Mouse (Mus musculus): ENCODE measurements around the gene Slc16a10. TPM values are rescaled to one million over a fixed set of nuclear protein-coding genes. Genes with fewer than 3 reads are reported as not detected.
"Not testable (repeated sequence)": the region's sequence is repeated elsewhere in the genome, so short reads cannot be mapped to it uniquely, and the experiment has no call there.

Slc16a10 gene
- polyA plus RNA-seq, 1 experiment from 2014 or later: 12.8 TPM

DNA sequence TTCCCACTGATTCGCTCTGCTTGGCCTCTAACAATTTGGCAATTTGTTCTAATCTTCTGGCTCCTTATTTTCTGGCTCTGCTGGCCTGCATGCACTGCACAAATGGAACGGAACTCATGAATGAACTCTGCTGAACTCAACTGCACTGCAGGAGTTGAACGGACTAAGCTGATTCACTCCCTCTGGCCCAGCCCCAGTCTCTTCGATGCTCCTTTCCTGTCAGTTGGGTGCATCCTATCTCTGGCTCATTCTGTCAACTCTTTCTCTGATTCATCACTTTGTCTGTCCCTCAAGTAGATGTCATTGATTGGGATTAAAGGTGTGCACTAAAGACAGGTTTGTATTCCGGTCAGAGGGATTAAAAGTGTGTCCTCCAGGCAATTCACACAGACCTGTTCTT, 115.5 kb downstream of the Slc16a10 start:
- Histone ChIP-seq H3K27me3 (0 out of 2 replicates have a peak, but pooled peaks cover 9% of the 10 kb centered on the region), H3K36me3 (no peaks in the 10 kb centered on the region), H3K27ac (no peak overlapping the region), H3K9ac (no peak overlapping the region), H3K9me3 (no peaks in the 10 kb centered on the region; the same call in 1 of the 2 replicates), H3K4me2 (no peak overlapping the region), H3K4me3 (no peak overlapping the region), H3K4me1 (replicated peaks) (peaks cover 14% of the 10 kb centered on the region)
- no peak for ATAC-seq (ENCODE audit: low FRiP score)
- 96% methylated on average over 5 of the region's 5 CpGs for whole genome bisulfite sequencing

- ATAC-seq (ENCODE audit: low FRiP score): no peak
- WGBS: 71% methylated on average over 8 of the region's 8 CpGs
- H3K4me1 ChIP-seq (replicated peaks): peaks cover 14% of the 10 kb centered on the region
- H3K9me3 ChIP-seq: no peaks in the 10 kb centered on the region; the same call in 1 of the 2 replicates
- H3K27me3 ChIP-seq: 0 out of 2 replicates have a peak, but pooled peaks cover 9% of the 10 kb centered on the region
- peak overlapping the region; percentile 86; the same call in 1 of the 2 replicates for H3K27ac ChIP-seq
- no peaks in the 10 kb centered on the region for H3K36me3 ChIP-seq
- peak overlapping the region; percentile 87 for H3K4me2 ChIP-seq
- H3K4me3 ChIP-seq: peak overlapping the region; percentile 74
- peak overlapping the region; percentile 51; the same call in 1 of the 2 replicates for H3K9ac ChIP-seq
Measured at GRCm38 (mm10) chr10:40025560-40025959, 116.5 kb downstream of the Slc16a10 start.

DNA sequence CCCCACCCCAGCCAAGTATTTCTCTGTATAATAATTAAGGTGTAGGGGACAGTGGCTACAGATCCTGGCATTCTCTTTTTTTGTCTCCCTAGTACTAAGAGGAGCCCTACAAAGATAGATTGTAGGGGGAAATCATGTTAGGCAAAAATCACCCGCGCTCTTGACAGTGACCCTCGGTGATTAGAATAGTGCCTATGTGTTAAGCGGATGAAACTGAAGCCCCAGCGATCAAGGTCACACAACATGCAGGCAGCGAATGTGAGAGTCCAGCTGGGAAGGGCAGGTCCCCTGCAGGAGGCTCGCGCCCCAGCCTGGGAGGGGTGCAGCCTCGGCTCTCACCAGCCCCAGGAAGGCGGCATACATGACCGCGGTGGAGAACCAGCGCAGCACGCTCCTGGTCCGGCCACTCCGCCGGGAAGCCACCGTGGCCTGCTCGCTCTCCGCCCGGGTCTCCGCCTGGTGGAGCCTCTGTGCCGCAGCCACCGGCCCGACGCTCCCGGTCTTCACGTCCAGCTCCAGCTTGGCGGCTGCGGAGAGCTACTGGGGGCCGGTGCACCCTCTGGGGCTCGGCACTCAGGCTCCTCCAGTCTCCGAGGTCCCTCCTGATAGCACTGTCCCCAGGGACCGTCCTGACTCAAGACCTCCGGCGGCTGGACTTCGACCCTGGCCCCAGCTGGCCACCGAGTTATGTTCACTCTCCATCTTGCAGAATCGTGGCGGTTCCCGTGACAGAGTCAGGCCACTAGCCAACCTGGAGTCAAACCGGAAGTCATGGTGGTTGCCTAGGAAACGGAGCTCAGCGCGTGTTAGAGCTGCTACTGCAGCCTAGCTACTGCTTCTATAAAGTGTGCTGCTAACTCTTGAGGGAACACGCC, 117.3 kb downstream of the Slc16a10 start, which contains the start of gene Mfsd4b1:
Mfsd4b1 (minus strand) TSS at position 715 of the 875 bp plus-strand sequence.
- WGBS: 2% methylated on average over 46 of the region's 46 CpGs
- peak; percentile 98 for ATAC-seq (ENCODE audit: low FRiP score)

GRCm38 (mm10) chr10:40020401-40020800, 121.7 kb downstream of the Slc16a10 start:
- no peak overlapping the region for H3K4me3 ChIP-seq
- H3K27me3 ChIP-seq: 0 out of 2 replicates have a peak, but pooled peaks cover 9% of the 10 kb centered on the region
- H3K9me3 ChIP-seq: no peaks in the 10 kb centered on the region
- WGBS: 61% methylated on average over 2 of the region's 2 CpGs
- H3K4me2 ChIP-seq: no peak overlapping the region
- H3K4me1 ChIP-seq (replicated peaks): peaks cover 11% of the 10 kb centered on the region
- no peaks in the 10 kb centered on the region for H3K36me3 ChIP-seq
- H3K27ac ChIP-seq: no peak overlapping the region
- no peak for ATAC-seq (ENCODE audit: low FRiP score)
- H3K9ac ChIP-seq: no peak overlapping the region

More for the DNA sequence above, 117.3 kb downstream of the Slc16a10 start, which contains the start of gene Mfsd4b1:
- 0 out of 2 replicates have a peak, but pooled peaks cover 9% of the 10 kb centered on the region for H3K27me3 ChIP-seq
- no peaks in the 10 kb centered on the region for H3K36me3 ChIP-seq
- peak within 1 kb of the TSS; percentile 87 for H3K4me2 ChIP-seq
- peak within 1 kb of the TSS; percentile 81 for H3K9ac ChIP-seq
- H3K27ac ChIP-seq: peak within 1 kb of the TSS; percentile 86
- peak within 1 kb of the TSS; percentile 74 for H3K4me3 ChIP-seq
- peaks cover 14% of the 10 kb centered on the region for H3K4me1 ChIP-seq (replicated peaks)
- H3K9me3 ChIP-seq: no peaks in the 10 kb centered on the region; the same call in 1 of the 2 replicates

DNA sequence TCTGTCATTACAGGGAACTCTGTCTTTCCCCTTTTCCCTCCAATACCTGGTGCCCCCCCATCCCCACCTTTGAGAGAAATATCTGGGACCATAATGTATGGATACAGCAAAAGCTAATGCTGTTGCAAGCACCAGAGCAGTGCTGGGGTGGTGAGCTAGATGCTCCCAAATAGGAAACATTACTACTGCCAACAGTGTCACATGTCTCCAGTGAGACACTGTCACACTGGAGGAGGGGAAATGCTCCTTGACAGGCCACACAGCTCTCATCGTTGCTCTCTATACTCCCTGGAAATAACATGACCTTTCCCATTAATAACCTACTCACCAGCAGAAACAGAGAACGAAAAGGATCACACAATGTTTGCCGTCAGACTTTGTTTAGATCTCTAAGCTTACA, 122.6 kb downstream of the Slc16a10 start:
- no peak for ATAC-seq (ENCODE audit: low FRiP score)
- WGBS: 76% methylated on average over 3 of the region's 3 CpGs
- Histone ChIP-seq H3K36me3 (no peaks in the 10 kb centered on the region), H3K27me3 (0 out of 2 replicates have a peak, but pooled peaks cover 9% of the 10 kb centered on the region), H3K9me3 (no peaks in the 10 kb centered on the region), H3K27ac (no peak overlapping the region), H3K9ac (no peak overlapping the region), H3K4me2 (no peak overlapping the region), H3K4me3 (no peak overlapping the region), H3K4me1 (replicated peaks) (peaks cover 7% of the 10 kb centered on the region)

DNA sequence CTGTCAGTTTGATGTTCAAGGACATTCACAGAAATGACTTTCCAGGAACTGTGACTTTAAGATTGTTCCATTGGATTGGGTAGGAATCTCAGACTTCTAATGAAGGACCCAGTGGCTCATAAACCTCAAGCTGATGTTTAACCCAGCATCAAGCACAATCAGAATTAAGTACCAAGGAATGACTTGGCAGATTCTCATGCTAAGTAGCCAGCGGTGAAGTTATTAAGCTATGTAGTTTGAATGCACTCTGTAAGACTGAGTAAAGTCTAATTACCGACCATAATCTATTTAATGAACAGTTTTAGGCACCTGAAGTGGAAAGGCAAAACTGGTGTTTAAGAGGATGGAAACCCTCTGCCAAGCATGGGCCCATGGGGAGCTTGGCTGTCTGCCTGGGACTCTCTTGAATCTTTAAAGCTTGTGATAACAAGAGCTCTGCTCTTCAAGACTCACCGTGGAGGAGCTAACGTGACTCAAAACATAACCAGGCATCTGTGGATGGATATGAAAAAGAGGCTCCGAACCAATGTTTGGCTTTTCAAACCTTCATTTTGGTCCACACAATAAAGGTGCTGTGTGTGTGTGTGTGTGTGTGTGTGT, 123.7 kb downstream of the Slc16a10 start:
- no peak overlapping the region for H3K4me3 ChIP-seq
- 92% methylated on average over 5 of the region's 5 CpGs for WGBS
- no peak for ATAC-seq (ENCODE audit: low FRiP score)
- H3K36me3 ChIP-seq: no peaks in the 10 kb centered on the region
- no peak overlapping the region for H3K27ac ChIP-seq
- 0 out of 2 replicates have a peak, but pooled peaks cover 3% of the 10 kb centered on the region for H3K27me3 ChIP-seq
- no peak overlapping the region for H3K9ac ChIP-seq
- no peaks in the 10 kb centered on the region for H3K9me3 ChIP-seq
- no peak overlapping the region for H3K4me2 ChIP-seq
- H3K4me1 ChIP-seq (replicated peaks): no peaks in the 10 kb centered on the region

DNA sequence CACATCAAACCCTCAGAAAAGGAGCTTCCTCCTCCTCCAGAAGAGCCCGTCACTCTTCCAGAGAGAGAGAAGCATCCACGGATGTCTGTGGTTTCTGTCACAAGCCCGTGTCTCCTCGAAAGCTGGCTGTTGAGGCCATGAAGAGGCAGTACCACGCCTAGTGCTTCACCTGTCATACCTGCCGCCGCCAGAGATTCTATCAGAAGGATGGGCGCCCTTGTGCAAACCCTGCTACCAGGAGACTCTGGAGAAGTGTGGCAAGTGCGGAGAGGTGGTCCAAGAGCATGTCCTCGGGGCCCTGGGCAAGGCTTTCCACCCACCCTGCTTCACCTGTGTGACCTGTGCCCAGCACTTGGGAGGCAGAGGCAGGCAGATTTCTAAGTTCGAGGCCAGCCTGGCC, 132.5 kb downstream of the Slc16a10 start:
- 91% methylated on average over 11 of the region's 11 CpGs for WGBS
- Histone ChIP-seq H3K4me1 (replicated peaks) (0 out of 2 replicates have a peak, but pooled peaks cover 4% of the 10 kb centered on the region), H3K4me2 (no peak overlapping the region), H3K27me3 (no peaks in the 10 kb centered on the region), H3K4me3 (no peak overlapping the region), H3K36me3 (no peaks in the 10 kb centered on the region), H3K27ac (no peak overlapping the region), H3K9ac (no peak overlapping the region), H3K9me3 (no peaks in the 10 kb centered on the region)
- no peak for ATAC-seq (ENCODE audit: low FRiP score)

- WGBS: 85% methylated on average over 4 of the region's 4 CpGs
- H3K27ac ChIP-seq: not testable (repeated sequence)
Measured at GRCm38 (mm10) chr10:40008847-40009246, 133.2 kb downstream of the Slc16a10 start.

GRCm38 (mm10) chr10:40007953-40008352, 134.1 kb downstream of the Slc16a10 start:
- H3K4me1 ChIP-seq (replicated peaks): 0 out of 2 replicates have a peak, but pooled peaks cover 4% of the 10 kb centered on the region
- WGBS: 86% methylated on average over 4 of the region's 4 CpGs
- H3K9ac ChIP-seq: no peak overlapping the region

More at GRCm38 (mm10) chr10:40008847-40009246, 133.2 kb downstream of the Slc16a10 start:
- not testable (repeated sequence) for ATAC-seq (ENCODE audit: low FRiP score); H3K4me3 ChIP-seq; H3K9me3 ChIP-seq; H3K4me2 ChIP-seq; H3K4me1 ChIP-seq (replicated peaks); H3K36me3 ChIP-seq; H3K27me3 ChIP-seq; H3K9ac ChIP-seq

DNA sequence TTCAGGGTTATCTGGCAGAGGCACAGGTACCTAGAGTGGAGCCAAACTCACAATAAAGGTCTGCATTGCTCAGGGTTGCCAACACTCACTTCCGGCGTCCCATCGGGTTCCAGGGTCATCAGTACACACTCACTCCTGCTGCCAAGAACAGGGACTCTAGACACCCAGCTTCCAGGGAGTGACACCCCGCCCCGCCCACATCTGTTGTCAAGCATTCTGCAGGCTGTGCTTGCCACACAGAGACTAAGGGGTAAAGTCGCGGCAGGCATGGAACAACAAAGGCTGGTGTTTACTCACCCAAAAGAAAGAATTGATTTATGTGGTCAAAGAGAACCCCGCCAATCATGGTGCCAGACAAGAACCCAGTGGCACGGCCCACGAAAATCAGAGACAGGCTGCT, 135.1 kb downstream of the Slc16a10 start:
- no peak overlapping the region for H3K27ac ChIP-seq
- H3K4me1 ChIP-seq (replicated peaks): 0 out of 2 replicates have a peak, but pooled peaks cover 4% of the 10 kb centered on the region
- 38% methylated on average over 10 of the region's 10 CpGs for WGBS
- H3K27me3 ChIP-seq: no peaks in the 10 kb centered on the region
- no peak overlapping the region for H3K4me3 ChIP-seq
- no peak overlapping the region for H3K9ac ChIP-seq
- H3K36me3 ChIP-seq: no peaks in the 10 kb centered on the region
- H3K9me3 ChIP-seq: no peaks in the 10 kb centered on the region
- ATAC-seq (ENCODE audit: low FRiP score): no peak
- 0 out of 2 replicates have a peak overlapping the region, but pooled peaks have one; percentile 15 for H3K4me2 ChIP-seq

More at GRCm38 (mm10) chr10:40007953-40008352, 134.1 kb downstream of the Slc16a10 start:
- Histone ChIP-seq H3K4me2 (no peak overlapping the region), H3K9me3 (no peaks in the 10 kb centered on the region), H3K27ac (no peak overlapping the region), H3K27me3 (no peaks in the 10 kb centered on the region), H3K36me3 (no peaks in the 10 kb centered on the region), H3K4me3 (no peak overlapping the region)
- no peak for ATAC-seq (ENCODE audit: low FRiP score)

DNA sequence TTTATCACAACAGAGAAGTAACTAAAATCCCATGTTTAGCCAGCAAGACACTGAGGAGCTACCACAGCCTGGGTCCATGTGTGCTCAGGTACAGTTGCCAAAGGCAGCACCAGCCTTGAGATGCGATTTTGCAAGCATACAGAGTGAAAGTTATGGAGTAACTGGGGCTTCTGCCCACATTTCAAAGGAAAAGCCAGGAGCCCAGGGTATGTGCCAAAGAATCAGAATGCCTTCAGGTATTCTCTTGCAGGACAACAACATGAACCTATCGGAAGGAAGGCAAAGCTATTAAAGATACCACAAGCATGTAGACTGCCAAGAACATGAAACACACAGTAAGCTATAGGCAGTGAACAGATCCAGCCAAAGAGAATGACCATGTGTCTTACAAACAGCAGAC, 141.3 kb downstream of the Slc16a10 start:
- Histone ChIP-seq H3K4me1 (replicated peaks) (no peaks in the 10 kb centered on the region), H3K4me2 (no peak overlapping the region), H3K9me3 (no peaks in the 10 kb centered on the region), H3K4me3 (no peak overlapping the region), H3K27ac (no peak overlapping the region), H3K27me3 (no peaks in the 10 kb centered on the region), H3K9ac (no peak overlapping the region), H3K36me3 (no peaks in the 10 kb centered on the region)
- ATAC-seq (ENCODE audit: low FRiP score): no peak
- WGBS: 88% methylated on average over 2 of the region's 2 CpGs

GRCm38 (mm10) chr10:39991155-39991554, 150.9 kb downstream of the Slc16a10 start:
- H3K4me1 ChIP-seq (replicated peaks): no peaks in the 10 kb centered on the region
- H3K27me3 ChIP-seq: no peaks in the 10 kb centered on the region
- no peak for ATAC-seq (ENCODE audit: low FRiP score)
- H3K27ac ChIP-seq: no peak overlapping the region
- H3K9me3 ChIP-seq: peaks cover 5% of the 10 kb centered on the region; the same call in 1 of the 2 replicates
- H3K36me3 ChIP-seq: no peaks in the 10 kb centered on the region
- 78% methylated on average over 4 of the region's 4 CpGs for WGBS
- no peak overlapping the region for H3K4me2 ChIP-seq
- H3K9ac ChIP-seq: no peak overlapping the region
- H3K4me3 ChIP-seq: no peak overlapping the region
